Mouse (Mus musculus) gastrocnemius, adult 8-10 months (tissue): ENCODE data around the gene Kcnh1. TPM values are rescaled to one million over a fixed set of nuclear protein-coding genes. Genes with fewer than 3 reads are reported as not detected.

Experiments
- DNase-seq, 2 experiments: peaks; one replicate each; pipeline ENCODE4 v3.0.0; 2022; ENCODE audit warnings: low spot score in 2 of 2
- total RNA-seq, 4 experiments: library from RNA; stranded (reverse); gene quantifications; 2 replicates each; pipeline ENCODE4 v1.2.4; 2022

Gene Kcnh1
- total RNA-seq, 4 experiments from 2014 or later, result 0.02 to 0.05 (median 0.03) TPM; not detected in 1

- DNase-seq, result no peak
Observed at GRCm38 (mm10) chr1:192402911-192403704, 212.5 kb downstream of the Kcnh1 start.

- DNase-seq, result no peak
Observed at GRCm38 (mm10) chr1:192405136-192405535, 214.6 kb downstream of the Kcnh1 start.

- DNase-seq, result no peak
Observed at GRCm38 (mm10) chr1:192406589-192406988, 216.0 kb downstream of the Kcnh1 start.

DNA sequence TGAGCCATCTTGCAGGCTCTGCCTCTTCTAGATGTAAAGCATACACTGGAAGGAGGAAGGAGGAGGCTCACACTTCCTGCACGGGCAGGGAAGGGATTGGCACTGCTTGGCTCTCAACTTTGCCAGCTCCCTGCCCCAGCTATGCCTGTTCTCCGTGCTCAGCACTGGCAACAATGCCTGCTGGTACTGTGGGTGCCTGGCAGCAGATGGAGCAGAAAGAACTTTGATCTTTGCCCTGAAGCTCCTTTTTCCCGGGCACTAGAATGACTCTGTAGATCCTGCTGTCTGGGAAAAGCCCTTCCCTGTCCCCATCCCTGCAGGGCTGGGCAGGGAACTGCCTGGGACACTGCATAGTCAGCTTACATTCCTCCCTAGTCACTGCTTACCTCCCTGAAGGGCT, 225.2 kb downstream of the Kcnh1 start:
- no peak for DNase-seq

DNA sequence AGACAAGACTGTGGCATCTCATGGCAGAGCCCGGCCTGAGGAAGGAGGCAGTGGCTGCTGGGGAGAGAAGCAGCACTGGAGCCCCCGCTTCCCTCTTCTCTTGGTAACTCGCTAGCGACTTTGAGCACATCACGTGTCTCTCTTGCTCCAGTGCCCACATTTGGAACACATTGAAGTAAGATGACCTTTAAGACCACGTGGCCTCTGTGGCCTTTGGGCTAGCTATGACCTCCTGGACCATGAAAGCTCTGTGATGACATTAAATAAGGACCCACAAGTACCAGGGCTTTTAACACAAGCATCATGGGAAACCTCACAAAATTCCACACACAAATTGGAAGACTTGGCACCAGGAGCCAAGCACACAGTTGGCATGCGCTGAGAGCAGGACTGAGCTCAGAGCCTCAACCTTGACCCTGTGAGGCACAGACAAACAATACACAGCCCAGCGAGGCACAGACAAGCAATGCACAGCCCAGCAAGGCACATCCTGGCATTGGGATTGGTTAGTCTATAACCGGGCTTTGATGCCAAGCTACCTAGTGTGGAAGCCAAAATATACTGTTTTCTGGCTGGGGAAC, 225.8 kb downstream of the Kcnh1 start:
- DNase-seq, result no peak

DNA sequence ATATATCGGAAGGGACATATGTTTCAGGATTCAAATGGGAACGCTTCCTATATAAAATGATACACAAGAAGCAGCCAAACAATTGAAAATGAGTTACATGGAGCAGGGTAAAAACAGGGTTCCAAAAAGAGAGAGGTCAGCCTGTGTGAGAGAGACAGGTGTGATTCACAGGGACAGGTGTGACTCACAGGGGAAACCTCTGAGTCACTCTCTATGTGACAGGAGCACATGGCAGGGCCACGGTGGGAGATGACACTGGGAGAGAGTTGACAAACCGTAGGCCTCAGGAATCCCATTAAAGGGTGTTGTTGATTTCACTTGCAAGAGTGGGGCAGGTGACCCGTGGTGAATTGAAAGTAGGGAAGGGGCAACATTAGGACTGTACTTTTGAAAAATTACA, 228.6 kb downstream of the Kcnh1 start:
- DNase-seq, result no peak

DNA sequence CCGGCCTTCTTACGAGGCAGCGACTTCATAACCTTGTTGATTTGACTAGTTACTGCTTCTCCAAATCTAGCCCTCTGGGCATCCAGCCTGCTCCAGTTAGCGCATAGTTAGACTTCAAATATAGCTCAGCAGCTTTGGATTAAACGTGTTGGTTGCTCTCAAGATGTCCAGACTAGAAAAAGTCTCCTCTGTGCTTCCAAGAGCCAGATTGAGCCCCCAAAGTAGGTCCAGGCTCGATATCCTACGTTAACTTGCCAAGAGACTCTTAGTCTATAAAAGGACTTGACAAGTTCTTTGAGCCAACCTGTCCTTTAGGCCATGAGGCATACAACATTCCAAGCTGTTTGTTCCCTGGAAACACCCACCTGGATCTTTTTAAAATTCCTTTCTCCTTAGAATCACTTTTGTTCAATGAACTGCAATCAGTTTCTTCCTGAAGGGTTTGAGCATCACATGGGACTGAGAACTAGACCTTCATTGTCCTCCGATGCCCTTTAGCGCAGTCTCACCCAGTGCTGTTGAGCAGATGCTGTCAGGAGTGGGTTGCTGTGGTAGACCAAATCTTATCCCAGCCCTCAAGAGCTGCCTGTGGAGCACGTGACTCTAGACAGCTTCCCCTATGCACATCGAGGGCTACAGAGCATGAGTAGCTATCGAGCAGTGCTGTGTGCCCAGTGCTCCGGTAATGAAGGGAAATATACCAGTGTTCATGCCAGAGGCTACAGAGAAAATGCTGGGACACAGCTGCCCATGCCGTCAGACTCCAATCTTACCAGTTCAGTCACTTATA, 231.0 kb downstream of the Kcnh1 start:
- DNase-seq, result no peak

DNA sequence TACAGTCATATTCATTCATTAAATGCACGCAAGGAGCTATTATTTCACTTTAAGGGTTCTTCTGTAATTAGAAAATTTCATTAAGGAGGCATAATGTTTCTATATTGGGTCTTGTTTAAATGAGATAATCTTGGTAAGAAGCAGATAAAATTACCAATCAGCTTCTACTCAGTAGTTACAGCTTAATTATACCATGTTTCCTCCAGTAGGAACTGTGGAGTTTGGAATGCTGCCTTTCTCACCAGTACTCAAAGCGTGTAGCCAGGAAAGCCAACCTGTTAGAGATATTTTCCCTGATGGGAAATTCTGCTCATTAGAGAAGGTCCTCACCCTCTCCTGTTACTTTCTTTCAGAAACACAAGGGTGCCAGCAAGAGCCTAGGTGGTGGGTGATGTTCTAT, 240.8 kb downstream of the Kcnh1 start:
- DNase-seq, result no peak

- DNase-seq, result no peak
Observed at GRCm38 (mm10) chr1:192435503-192435902, 244.9 kb downstream of the Kcnh1 start.

GRCm38 (mm10) chr1:192439151-192439837, 248.7 kb downstream of the Kcnh1 start:
- no peak for DNase-seq

- DNase-seq, result no peak
Observed at GRCm38 (mm10) chr1:192442772-192443445, 252.3 kb downstream of the Kcnh1 start.

GRCm38 (mm10) chr1:192443998-192444657, 253.6 kb downstream of the Kcnh1 start:
- DNase-seq, result no peak

DNA sequence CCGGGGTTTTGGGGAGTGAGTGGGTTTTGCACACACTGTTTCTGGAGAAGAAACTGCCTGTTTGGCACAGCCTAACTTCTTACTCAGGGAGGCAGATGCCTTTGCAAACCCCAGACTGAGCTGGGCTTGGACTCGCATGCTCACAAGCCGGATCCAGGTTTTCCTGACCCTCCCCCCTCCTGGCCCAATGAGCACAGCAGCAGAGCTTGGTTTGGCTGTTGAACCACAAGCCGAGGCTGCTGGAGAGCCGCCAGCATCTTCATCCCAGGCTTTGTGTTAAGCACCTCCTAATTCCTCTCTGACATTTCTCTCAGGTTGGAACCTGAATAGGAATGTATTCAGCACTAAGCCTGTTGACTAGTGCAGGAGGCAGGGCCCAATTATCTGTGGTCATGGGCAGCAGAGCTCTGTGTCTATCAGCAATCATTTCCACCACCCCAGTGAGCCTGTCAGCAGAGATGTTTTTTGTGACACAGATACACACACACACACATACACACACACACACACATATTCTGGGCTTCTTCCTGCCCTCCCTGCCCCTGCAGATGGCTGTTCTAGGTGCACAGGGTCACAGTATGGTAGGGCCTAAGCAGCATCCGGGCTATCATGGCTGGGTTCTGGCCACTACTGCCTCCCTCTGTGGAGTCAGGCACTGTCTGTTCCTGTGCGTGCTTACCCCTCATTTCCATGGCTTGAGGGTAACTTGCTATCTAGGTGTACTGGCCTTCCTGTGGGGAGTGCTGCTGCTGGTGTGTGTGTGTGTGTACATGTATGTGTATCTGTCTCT, 254.3 kb downstream of the Kcnh1 start:
- DNase-seq, result peak in 1 of 2 experiments; percentile 10

DNA sequence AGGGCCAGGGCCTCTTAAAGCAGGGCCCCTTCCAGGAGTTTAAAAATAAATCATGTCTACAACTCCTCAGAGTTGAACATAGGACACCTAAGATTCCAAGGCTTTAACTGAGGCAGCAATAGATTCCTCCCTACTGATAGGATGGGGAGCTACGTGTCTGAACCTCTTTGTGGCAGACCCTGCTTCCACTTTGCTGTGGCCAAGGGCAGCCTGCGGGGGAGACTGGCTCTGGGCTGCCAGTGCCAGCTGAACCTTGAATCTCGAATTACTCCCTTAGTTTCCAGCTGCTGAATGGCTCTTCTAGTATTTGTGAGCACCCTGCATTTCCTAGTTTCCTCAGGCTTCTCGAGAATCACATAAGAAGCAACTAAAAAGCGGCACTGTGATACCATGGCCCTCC, 255.6 kb downstream of the Kcnh1 start:
- no peak for DNase-seq

DNA sequence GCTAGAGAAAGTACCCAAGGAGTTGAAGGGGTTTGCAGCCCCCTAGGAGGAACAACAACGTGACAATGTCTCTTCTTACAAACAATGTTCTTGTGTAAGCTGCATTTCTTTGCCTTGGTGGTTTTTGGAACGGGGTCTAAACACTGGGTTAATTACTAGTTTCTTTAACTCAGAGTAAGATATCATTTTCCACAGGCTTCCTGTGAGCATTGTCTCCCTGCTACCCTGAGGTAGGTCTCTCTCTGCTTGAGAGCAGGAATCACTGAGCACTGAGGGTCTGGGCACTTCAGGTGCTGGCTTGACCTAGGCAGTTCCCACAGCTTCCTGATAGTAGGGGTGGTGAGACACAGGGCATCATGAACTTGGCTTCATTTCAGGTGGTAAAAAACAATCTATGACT, 257.1 kb downstream of the Kcnh1 start:
- DNase-seq, result no peak

- DNase-seq, result no peak
Observed at GRCm38 (mm10) chr1:192448512-192448911, 257.9 kb downstream of the Kcnh1 start.

GRCm38 (mm10) chr1:192449572-192450351, 259.2 kb downstream of the Kcnh1 start:
- DNase-seq, result no peak

DNA sequence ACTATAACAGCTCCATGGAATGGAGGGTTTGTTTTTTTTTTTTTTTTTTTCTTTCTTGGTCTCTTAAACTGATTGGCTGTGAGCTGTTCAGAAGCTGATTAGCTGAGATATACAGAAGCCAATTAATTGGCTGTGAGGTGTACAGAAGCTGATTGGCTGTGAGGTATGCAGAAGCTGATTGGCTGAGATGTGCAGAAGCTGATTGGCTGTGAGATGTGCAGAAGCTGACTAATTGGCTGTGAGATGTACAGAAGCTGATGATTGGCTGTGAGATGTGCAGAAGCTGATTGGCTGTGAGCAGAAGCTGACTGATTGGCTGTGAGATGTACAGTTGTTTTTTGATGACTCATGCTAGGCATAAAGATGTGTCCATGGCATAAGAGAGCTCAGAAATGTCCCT, 259.9 kb downstream of the Kcnh1 start:
- DNase-seq, result no peak

GRCm38 (mm10) chr1:192451722-192452121, 261.1 kb downstream of the Kcnh1 start:
- DNase-seq, result no peak
